11 mouse cellular contexts compared by ENCODE assay signal in genomic region chr3:28564370-28565357, GRCm38 (mm10).
A peak's percentile ranks its signal among the peaks of the same experiment; 100 is the strongest.
DNase-seq lines count a peak whose midpoint lies in the region; ATAC-seq and TF ChIP-seq lines count a peak whose summit lies in the region.
"Had no signal": no experiment of that assay in that cellular context is flagged by ENCODE, and none has a peak within 500 bp of the region (broad histone marks: within the 10 kb centered on the region; RNA-seq: fewer than 3 reads in every experiment).

No protein-coding gene starts in this region.

- H3K9me3 ChIP-seq in intestine, postnatal 0 days (ENCODE audit: control insufficient read depth), result no peaks in the 10 kb centered on the region
- no peaks in the 10 kb centered on the region for H3K9me3 ChIP-seq in intestine, embryonic 16.5 days (ENCODE audit: control insufficient read depth, low read length)

- no peak overlapping the region for H3K9ac ChIP-seq in intestine, postnatal 0 days (ENCODE audit: low read depth, low read length)
- no peak overlapping the region for H3K9ac ChIP-seq in intestine, embryonic 16.5 days (ENCODE audit: low read depth, low read length)
- H3K9ac ChIP-seq: limb, embryonic 12.5 days had no signal

- H3K36me3 ChIP-seq in intestine, postnatal 0 days (ENCODE audit: control insufficient read depth, insufficient read depth), result 0 out of 2 replicates have a peak, but pooled peaks cover 11% of the 10 kb centered on the region
- no peaks in the 10 kb centered on the region; the same call in 1 of the 2 replicates for H3K36me3 ChIP-seq in intestine, embryonic 16.5 days (ENCODE audit: control insufficient read depth, insufficient read depth, low read length)
- H3K36me3 ChIP-seq: limb, embryonic 12.5 days had no signal

- H3K4me1 ChIP-seq in intestine, postnatal 0 days (replicated peaks; ENCODE audit: control insufficient read depth, insufficient read depth, low read length), result no peaks in the 10 kb centered on the region; the same call in 1 of the 2 replicates
- peaks cover 3% of the 10 kb centered on the region; the same call in 1 of the 2 replicates for H3K4me1 ChIP-seq in intestine, embryonic 16.5 days (ENCODE audit: control insufficient read depth, insufficient read depth, low read length)
- H3K4me1 ChIP-seq: limb, embryonic 12.5 days had no signal

- WGBS in intestine, postnatal 0 days, result 80% methylated on average over 12 of the region's 12 CpGs
- WGBS in intestine, embryonic 16.5 days, result 82% methylated on average over 11 of the region's 12 CpGs

- H3K27me3 ChIP-seq in intestine, postnatal 0 days (replicated peaks; ENCODE audit: control insufficient read depth, insufficient read depth, low read length), result no peaks in the 10 kb centered on the region
- no peaks in the 10 kb centered on the region for H3K27me3 ChIP-seq in intestine, embryonic 16.5 days (replicated peaks; ENCODE audit: control insufficient read depth, insufficient read depth, low read length)
- H3K27me3 ChIP-seq: limb, embryonic 12.5 days had no signal

- peak; percentile 54 for DNase-seq in thymus, postnatal 4 days
- no peak for DNase-seq in thymus, postnatal 14 days
- no peak for DNase-seq in adrenal gland, postnatal 36 days
- DNase-seq: cerebellum, adult 9-11 months; gastrocnemius, postnatal 10 days; kidney, adult 11 months had no signal

- peak; percentile 63 for TF ChIP-seq CTCF in intestine, postnatal 0 days (IDR thresholded peaks at IDR 0.05; ENCODE audit: low read depth)

- no peak for ATAC-seq in intestine, postnatal 0 days
- ATAC-seq in intestine, embryonic 16.5 days, result no peak
- peak; percentile 43 to 75 for ATAC-seq in hematopoietic stem cell, adult 5-6 weeks (replicated peaks in 1 of 2; ENCODE audit: insufficient read depth in 1 of 2, low FRiP score in 2 of 2, low TSS enrichment in 1 of 2, low read depth in 1 of 2, poor library complexity in 2 of 2, severe bottlenecking in 2 of 2)
- ATAC-seq in erythroid progenitor cell, adult 5-6 weeks (replicated peaks; ENCODE audit: low FRiP score, poor library complexity, severe bottlenecking), result no peak

- no peak overlapping the region for H3K4me3 ChIP-seq in intestine, postnatal 0 days (ENCODE audit: low read depth, low read length)
- H3K4me3 ChIP-seq in intestine, embryonic 16.5 days (ENCODE audit: low read length), result no peak overlapping the region
- H3K4me3 ChIP-seq: limb, embryonic 12.5 days had no signal

- no peak overlapping the region for H3K4me2 ChIP-seq in intestine, postnatal 0 days (replicated peaks; ENCODE audit: low read depth)
- no peak overlapping the region for H3K4me2 ChIP-seq in intestine, embryonic 16.5 days (ENCODE audit: low read depth, low read length)
- H3K4me2 ChIP-seq: limb, embryonic 12.5 days had no signal

- no peak overlapping the region for H3K27ac ChIP-seq in intestine, postnatal 0 days (ENCODE audit: low read depth, low read length)
- H3K27ac ChIP-seq in intestine, embryonic 16.5 days (ENCODE audit: low read length), result no peak overlapping the region
- H3K27ac ChIP-seq: limb, embryonic 12.5 days had no signal

Comparison
In these comparisons a context has a peak if more than half of its experiments do, and no peak if none do; other contexts are left out.
1. ATAC-seq: peak in hematopoietic stem cell, adult 5-6 weeks (2 of 2); none in intestine, postnatal 0 days (single experiment), intestine, embryonic 16.5 days (single experiment) and erythroid progenitor cell, adult 5-6 weeks (single experiment).